Mouse (Mus musculus) liver, adult 2 months (tissue): Measurements from ENCODE around the gene Pyroxd2.

Source experiments
- CTCF ChIP-seq: fragments of 200-500 bp; IDR thresholded peaks from 2 replicates; pipeline ENCODE4 v1.5.1; 2011; ENCODE audit warnings: low read depth, low read length, control low read depth
- POLR2A ChIP-seq: fragments of 200-500 bp; IDR thresholded peaks from 2 replicates; pipeline ENCODE4 v1.6.1; 2011; ENCODE audit warnings: low read length, control low read depth; ENCODE audit not compliant: insufficient read depth; ENCODE audit errors: extremely low read depth

GRCm38 (mm10) chr19:42767361-42767760 is 14.8 kb upstream of the Pyroxd2 start:
- TF ChIP-seq POLR2A (no peak), CTCF (no peak)
